Mouse (Mus musculus): ENCODE measurements around the gene Mmrn2.
"Not testable (repeated sequence)": the region's sequence is repeated elsewhere in the genome, so short reads cannot be mapped to it uniquely, and the experiment has no call there.

Gene Mmrn2

GRCm38 (mm10) chr14:34401135-34401534 lies 25.9 kb downstream of the Mmrn2 start:
- CTCF ChIA-PET: no interaction called here

- CTCF ChIA-PET: no interaction called here
Measured at GRCm38 (mm10) chr14:34402871-34403270, 27.6 kb downstream of the Mmrn2 start.

- CTCF ChIA-PET: interaction anchor here (0.6 kb wide), 1 partner anchor 41 kb away, joined by 14 read pairs; no protein-coding TSS in a partner anchor
Measured at GRCm38 (mm10) chr14:34403424-34403823, 28.2 kb downstream of the Mmrn2 start.

- CTCF ChIA-PET: no interaction called here
Measured at GRCm38 (mm10) chr14:34410716-34411115, 35.5 kb downstream of the Mmrn2 start.

- CTCF ChIA-PET: interaction anchor here (0.7 kb wide), 1 partner anchor 14 kb away, joined by 3 read pairs; no protein-coding TSS in a partner anchor
Measured at GRCm38 (mm10) chr14:34412164-34412896, 37.1 kb downstream of the Mmrn2 start.

GRCm38 (mm10) chr14:34416946-34417345 lies 41.7 kb downstream of the Mmrn2 start:
- CTCF ChIA-PET: not testable (repeated sequence)

GRCm38 (mm10) chr14:34417501-34417900 lies 42.2 kb downstream of the Mmrn2 start:
- CTCF ChIA-PET: no interaction called here

GRCm38 (mm10) chr14:34421078-34421477 lies 45.8 kb downstream of the Mmrn2 start:
- CTCF ChIA-PET: no interaction called here

GRCm38 (mm10) chr14:34428274-34428673 lies 53.0 kb downstream of the Mmrn2 start:
- CTCF ChIA-PET: interaction anchor here (0.5 kb wide), 1 partner anchor 73 kb away, joined by 3 read pairs; no protein-coding TSS in a partner anchor

- CTCF ChIA-PET: no interaction called here
Measured at GRCm38 (mm10) chr14:34429069-34429468, 53.8 kb downstream of the Mmrn2 start.

- CTCF ChIA-PET: no interaction called here
Measured at GRCm38 (mm10) chr14:34440526-34441066, 65.3 kb downstream of the Mmrn2 start.

GRCm38 (mm10) chr14:34442531-34442930 lies 67.3 kb downstream of the Mmrn2 start:
- CTCF ChIA-PET: no interaction called here

- CTCF ChIA-PET: no interaction called here
Measured at GRCm38 (mm10) chr14:34444368-34444767, 69.1 kb downstream of the Mmrn2 start.

GRCm38 (mm10) chr14:34444924-34445323 lies 69.7 kb downstream of the Mmrn2 start:
- CTCF ChIA-PET: no interaction called here

GRCm38 (mm10) chr14:34445348-34445747 lies 70.1 kb downstream of the Mmrn2 start:
- CTCF ChIA-PET: no interaction called here

- CTCF ChIA-PET: no interaction called here
Measured at GRCm38 (mm10) chr14:34446624-34447023, 71.4 kb downstream of the Mmrn2 start.

GRCm38 (mm10) chr14:34447659-34448058 lies 72.4 kb downstream of the Mmrn2 start:
- CTCF ChIA-PET: no interaction called here

GRCm38 (mm10) chr14:34448398-34448797 lies 73.1 kb downstream of the Mmrn2 start:
- CTCF ChIA-PET: no interaction called here

GRCm38 (mm10) chr14:34449807-34450206 lies 74.5 kb downstream of the Mmrn2 start:
- CTCF ChIA-PET: no interaction called here

GRCm38 (mm10) chr14:34450451-34450850 lies 75.2 kb downstream of the Mmrn2 start:
- CTCF ChIA-PET: no interaction called here

GRCm38 (mm10) chr14:34451872-34452271 lies 76.6 kb downstream of the Mmrn2 start:
- CTCF ChIA-PET: interaction anchor here (0.5 kb wide), 1 partner anchor 9 kb away, joined by 10 read pairs; no protein-coding TSS in a partner anchor

GRCm38 (mm10) chr14:34453648-34454047 lies 78.4 kb downstream of the Mmrn2 start:
- CTCF ChIA-PET: no interaction called here

Data from spleen, embryonic (tissue).